In the genomic region with DNA sequence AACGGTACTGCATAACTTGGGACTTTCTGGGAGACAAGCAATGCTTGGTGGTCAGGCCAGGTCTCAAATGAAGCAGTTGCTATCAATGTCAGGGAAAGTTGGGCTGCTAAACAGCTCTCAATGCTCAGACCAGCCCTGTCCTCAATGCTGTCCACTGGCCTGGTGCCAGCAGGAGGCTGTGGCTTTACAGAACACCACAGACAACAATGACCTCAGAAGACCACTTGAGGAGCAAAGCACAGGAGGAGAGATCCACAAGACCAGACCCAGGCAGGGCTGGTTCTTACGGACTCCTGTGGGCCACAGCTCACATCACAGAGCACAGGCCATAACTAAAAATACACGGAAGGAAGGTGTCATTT, we compare ENCODE assay signal across 9 mouse cellular contexts. TPM values are rescaled to one million over a fixed set of nuclear protein-coding genes. Genes with fewer than 3 reads are reported as not detected.
A peak's percentile ranks its signal among the peaks of the same experiment; 100 is the strongest.
DNase-seq lines count a peak whose midpoint lies in the region; ATAC-seq and TF ChIP-seq lines count a peak whose summit lies in the region.
"Had no signal": no experiment of that assay in that cellular context is flagged by ENCODE, and none has a peak within 500 bp of the region (broad histone marks: within the 10 kb centered on the region; RNA-seq: fewer than 3 reads in every experiment).

No protein-coding gene starts in this region.

- 34% methylated on average over 3 of the region's 3 CpGs for WGBS in cerebellum, adult 2 months
- 54% methylated on average over 3 of the region's 3 CpGs for WGBS in midbrain, postnatal 0 days
- 77% methylated on average over 3 of the region's 3 CpGs for WGBS in midbrain, embryonic 11.5 days
- WGBS in thymus, adult 2 months: 85% methylated on average over 3 of the region's 3 CpGs

- peaks cover 11% of the 10 kb centered on the region for H3K36me3 ChIP-seq in midbrain, postnatal 0 days (ENCODE audit: insufficient read depth, low read length)
- peaks cover 3% of the 10 kb centered on the region; the same call in 1 of the 2 replicates for H3K36me3 ChIP-seq in midbrain, embryonic 11.5 days (ENCODE audit: control insufficient read depth, insufficient read depth, low read length)
- peaks cover 18% of the 10 kb centered on the region for H3K36me3 ChIP-seq in thymus, adult 2 months (ENCODE audit: control insufficient read depth, insufficient read depth, low read length)

- no peaks in the 10 kb centered on the region for H3K9me3 ChIP-seq in midbrain, postnatal 0 days (ENCODE audit: low read length)
- H3K9me3 ChIP-seq in midbrain, embryonic 11.5 days (ENCODE audit: control insufficient read depth, low read length): no peaks in the 10 kb centered on the region
- H3K9me3 ChIP-seq: midbrain, embryonic 12.5 days had no signal

- peak overlapping the region; percentile 47; the same call in 1 of the 2 replicates for H3K27ac ChIP-seq in cerebellum, adult 2 months (ENCODE audit: insufficient read depth, low read length)
- H3K27ac ChIP-seq in midbrain, postnatal 0 days (ENCODE audit: low read depth, low read length): no peak overlapping the region
- no peak overlapping the region for H3K27ac ChIP-seq in midbrain, embryonic 11.5 days (ENCODE audit: low read depth, low read length)
- no peak overlapping the region for H3K27ac ChIP-seq in thymus, adult 2 months (ENCODE audit: control insufficient read depth, insufficient read depth, low read length)
- H3K27ac ChIP-seq: midbrain, embryonic 12.5 days had no signal

- no peak for ATAC-seq in midbrain, postnatal 0 days (ENCODE audit: low FRiP score)
- no peak for ATAC-seq in midbrain, embryonic 11.5 days (ENCODE audit: low FRiP score)

- TF ChIP-seq CTCF in cerebellum, adult 2 months (IDR thresholded peaks at IDR 0.05; ENCODE audit: borderline replicate concordance, insufficient read depth, low read depth, low read length): no peak
- TF ChIP-seq CTCF in midbrain, postnatal 0 days (IDR thresholded peaks at IDR 0.05): no peak
- TF ChIP-seq CTCF in thymus, adult 2 months (IDR thresholded peaks at IDR 0.05; ENCODE audit: borderline replicate concordance, control insufficient read depth, extremely low read depth, insufficient read depth, low read length, poor library complexity): no peak

- no peak overlapping the region for H3K9ac ChIP-seq in midbrain, postnatal 0 days (replicated peaks; ENCODE audit: low read length, poor library complexity, severe bottlenecking)
- no peak overlapping the region for H3K9ac ChIP-seq in midbrain, embryonic 11.5 days (ENCODE audit: low read length)
- H3K9ac ChIP-seq: midbrain, embryonic 12.5 days had no signal

- no peak overlapping the region for H3K4me2 ChIP-seq in midbrain, postnatal 0 days (ENCODE audit: low read depth, low read length, poor library complexity, severe bottlenecking)
- H3K4me2 ChIP-seq in midbrain, embryonic 11.5 days: no peak overlapping the region
- H3K4me2 ChIP-seq: midbrain, embryonic 12.5 days had no signal

- no peak for DNase-seq in cerebellum, adult 2 months
- DNase-seq in cerebellum, adult 11 months: no peak
- peak; percentile 56 for DNase-seq in midbrain, postnatal 0 days (ENCODE audit: low spot score)
- no peak for DNase-seq in midbrain, embryonic 11.5 days (ENCODE audit: low spot score, missing footprints)
- DNase-seq in heart, postnatal 14 days: peak; percentile 69 to 70
- DNase-seq in lung, postnatal 10 days: peak; percentile 65
- no peak for DNase-seq in frontal cortex, postnatal 10 days (ENCODE audit: low spot score in 2 of 2)
- no peak for DNase-seq in thymus, adult 2 months

- H3K4me3 ChIP-seq in cerebellum, adult 2 months (replicated peaks; ENCODE audit: insufficient read depth, low read depth, low read length): no peak overlapping the region
- H3K4me3 ChIP-seq in midbrain, postnatal 0 days (ENCODE audit: low read depth, low read length): no peak overlapping the region
- H3K4me3 ChIP-seq in midbrain, embryonic 11.5 days (ENCODE audit: low read depth, low read length): no peak overlapping the region
- no peak overlapping the region for H3K4me3 ChIP-seq in thymus, adult 2 months (ENCODE audit: control insufficient read depth, insufficient read depth, low read length)
- H3K4me3 ChIP-seq: midbrain, embryonic 12.5 days had no signal

- TF ChIP-seq POLR2A in cerebellum, adult 2 months (IDR thresholded peaks at IDR 0.05; ENCODE audit: borderline replicate concordance, insufficient read depth, low read length): no peak
- no peak for TF ChIP-seq POLR2A in thymus, adult 2 months (IDR thresholded peaks at IDR 0.05; ENCODE audit: control insufficient read depth, extremely low read depth, insufficient read depth, low read length, poor library complexity)

- peaks cover 65% of the 10 kb centered on the region for H3K4me1 ChIP-seq in cerebellum, adult 2 months (ENCODE audit: control insufficient read depth, insufficient read depth, low read length)
- H3K4me1 ChIP-seq in midbrain, postnatal 0 days (ENCODE audit: insufficient read depth, low read length): peaks cover 7% of the 10 kb centered on the region
- H3K4me1 ChIP-seq in midbrain, embryonic 11.5 days (ENCODE audit: control insufficient read depth, insufficient read depth, low read length): no peaks in the 10 kb centered on the region
- no peaks in the 10 kb centered on the region for H3K4me1 ChIP-seq in thymus, adult 2 months (replicated peaks; ENCODE audit: control insufficient read depth, insufficient read depth, low read length)

- H3K27me3 ChIP-seq in cerebellum, adult 2 months (ENCODE audit: control insufficient read depth, insufficient read depth, low read length): no peaks in the 10 kb centered on the region
- no peaks in the 10 kb centered on the region for H3K27me3 ChIP-seq in midbrain, postnatal 0 days (ENCODE audit: insufficient read depth, low read length)
- no peaks in the 10 kb centered on the region for H3K27me3 ChIP-seq in midbrain, embryonic 11.5 days (ENCODE audit: control insufficient read depth, insufficient read depth, low read length)
- H3K27me3 ChIP-seq in thymus, adult 2 months (ENCODE audit: control insufficient read depth, insufficient read depth, low read length): no peaks in the 10 kb centered on the region
- H3K27me3 ChIP-seq: midbrain, embryonic 12.5 days had no signal

- intact Hi-C loops in heart, postnatal 14 days (cut with DNase I): no loop called here

RNA-seq across cellular contexts. Expression of gene Fam53b, which starts 59.3 kb away (rescaled TPM):
- polyA plus RNA-seq in cerebellum, adult 2 months (2012; rRNA removed): 37.3 and 37.8 TPM in 2 replicates
- 8.0 and 17.3 TPM in 2 replicates for total RNA-seq in midbrain, postnatal 0 days (2014; rRNA removed)
- polyA plus RNA-seq in midbrain, postnatal 0 days (2015; fragmentation: Nextera tagmentation; extraction: Ambion mirVana): 7.3 and 9.4 TPM in 2 replicates
- polyA plus RNA-seq in midbrain, embryonic 11.5 days (2014; fragmentation: Nextera tagmentation; extraction: Ambion mirVana): 17.0 and 17.5 TPM in 2 replicates
- 10 to 100 TPM; 29.2 to 34.1 TPM for total RNA-seq in heart, postnatal 14 days (2021)
- 104 and 122 TPM in 2 replicates for polyA plus RNA-seq in thymus, adult 2 months (2012; rRNA removed)

Comparison
In these comparisons a context has a peak if more than half of its experiments do, and no peak if none do; other contexts are left out.
1. DNase-seq: peak in midbrain, postnatal 0 days (single experiment), heart, postnatal 14 days (2 of 2) and lung, postnatal 10 days (single experiment); none in cerebellum, adult 2 months (0 of 2), cerebellum, adult 11 months (single experiment), midbrain, embryonic 11.5 days (single experiment), frontal cortex, postnatal 10 days (0 of 2) and thymus, adult 2 months (single experiment).